Mouse (Mus musculus) liver, embryonic 14.5 days (tissue): Measurements from ENCODE around the gene Trap1. TPM values are rescaled to one million over a fixed set of nuclear protein-coding genes. Genes with fewer than 3 reads are reported as not detected.
A peak's percentile ranks its signal among the peaks of the same experiment; 100 is the strongest.

Experiments used
- ATAC-seq: fragments of 200-750 bp; cut with Nextera tagmentation; 2 replicates; pipeline ENCODE4 v1.8.0; 2017; ENCODE audit warnings: moderate number of reproducible peaks, mild to moderate bottlenecking, moderate library complexity; ENCODE audit not compliant: insufficient read depth
- DNase-seq, 3 experiments: peaks; one replicate each; pipeline ENCODE4 v3.0.0-alpha.2; 2012 to 2013; ENCODE audit warnings: low read depth in 3 of 3, low spot score in 3 of 3
- H3K27ac ChIP-seq: fragments of 300-500 bp; sonication (generic); 2 replicates; pipeline ENCODE4 v1.5.1; 2014; ENCODE audit warnings: moderate library complexity, mild to moderate bottlenecking, control low read depth, inconsistent platforms
- H3K27me3 ChIP-seq: fragments of 300-500 bp; sonication (generic); 2 replicates; pipeline ENCODE4 v1.6.1; 2014; ENCODE audit warnings: mild to moderate bottlenecking, low read length, moderate library complexity; ENCODE audit not compliant: control insufficient read depth, insufficient read depth
- H3K36me3 ChIP-seq: fragments of 300-500 bp; sonication (generic); replicated peaks from 2 replicates; pipeline ENCODE4 v1.6.1; 2014; ENCODE audit warnings: low read depth; ENCODE audit not compliant: control insufficient read depth, insufficient read depth
- H3K4me1 ChIP-seq, 2 experiments: fragments of 200-500 bp in 1 of 2; fragments of 300-500 bp in 1 of 2; sonication (generic) in 1 of 2; replicated peaks; 2 replicates each; pipeline ENCODE4 v1.6.1; 2012 to 2014; ENCODE audit warnings: antibody characterized with exemption in 1 of 2, inconsistent platforms in 1 of 2, low read length in 1 of 2; ENCODE audit not compliant: control insufficient read depth in 2 of 2, insufficient read depth in 2 of 2
- H3K4me2 ChIP-seq: fragments of 300-500 bp; sonication (generic); 2 replicates; pipeline ENCODE4 v1.6.1; 2014; ENCODE audit warnings: low read depth, mild to moderate bottlenecking, control low read depth, moderate library complexity
- H3K4me3 ChIP-seq, 2 experiments: fragments of 200-500 bp in 1 of 2; fragments of 300-500 bp in 1 of 2; sonication (generic) in 1 of 2; 2 replicates each; pipeline ENCODE4 v1.5.1; 2012 to 2014; ENCODE audit warnings: low read depth in 2 of 2, low read length in 2 of 2, mild to moderate bottlenecking in 2 of 2, control low read depth in 1 of 2, inconsistent platforms in 1 of 2, moderate library complexity in 1 of 2; ENCODE audit not compliant: insufficient read depth in 1 of 2
- H3K9ac ChIP-seq: fragments of 300-500 bp; sonication (generic); replicated peaks from 2 replicates; pipeline ENCODE4 v1.6.1; 2014; ENCODE audit warnings: mild to moderate bottlenecking, control low read depth, moderate library complexity
- H3K9me3 ChIP-seq: fragments of 300-500 bp; sonication (generic); 2 replicates; pipeline ENCODE4 v1.6.1; 2016; ENCODE audit warnings: low read length, mixed read lengths; ENCODE audit not compliant: control insufficient read depth
- CTCF ChIP-seq: IDR thresholded peaks from 2 replicates; pipeline ENCODE4 v1.5.1; 2016; ENCODE audit warnings: antibody characterized with exemption, low read depth, control low read depth
- EP300 ChIP-seq: IDR thresholded peaks from 2 replicates; pipeline ENCODE4 v1.6.1; 2016; ENCODE audit warnings: antibody characterized with exemption, low read depth
- WGBS: fragments of 180-500 bp; shearing (Covaris S2); extraction: QIAGEN DNeasy Blood & Tissue Kit; methylation state at CpG from one replicate; pipeline ENCODE4 v1.1.7; 2014; ENCODE audit not compliant: insufficient replicate concordance; 5-methylcytosine and 5-hydroxymethylcytosine counted together
- microRNA-seq: library from miRNA; unstranded; fragments of <30 nt; microRNA quantifications from one replicate; pipeline ENCODE4, GENCODE M21; 2016
- polyA plus RNA-seq, 2 experiments: library from polyadenylated mRNA; depleted of rRNA in 1 of 2; stranded (reverse) in 1 of 2; unstranded in 1 of 2; fragments of >200 nt; fragmentation: Nextera tagmentation in 1 of 2; extraction: Ambion mirVana in 1 of 2; gene quantifications; 2 replicates each; pipeline versions ENCODE4 v1.2.1 to v1.2.3; 2012 to 2014

The Trap1 gene
- polyA plus RNA-seq, 2 experiments: 65.9 to 78.5 TPM

DNA sequence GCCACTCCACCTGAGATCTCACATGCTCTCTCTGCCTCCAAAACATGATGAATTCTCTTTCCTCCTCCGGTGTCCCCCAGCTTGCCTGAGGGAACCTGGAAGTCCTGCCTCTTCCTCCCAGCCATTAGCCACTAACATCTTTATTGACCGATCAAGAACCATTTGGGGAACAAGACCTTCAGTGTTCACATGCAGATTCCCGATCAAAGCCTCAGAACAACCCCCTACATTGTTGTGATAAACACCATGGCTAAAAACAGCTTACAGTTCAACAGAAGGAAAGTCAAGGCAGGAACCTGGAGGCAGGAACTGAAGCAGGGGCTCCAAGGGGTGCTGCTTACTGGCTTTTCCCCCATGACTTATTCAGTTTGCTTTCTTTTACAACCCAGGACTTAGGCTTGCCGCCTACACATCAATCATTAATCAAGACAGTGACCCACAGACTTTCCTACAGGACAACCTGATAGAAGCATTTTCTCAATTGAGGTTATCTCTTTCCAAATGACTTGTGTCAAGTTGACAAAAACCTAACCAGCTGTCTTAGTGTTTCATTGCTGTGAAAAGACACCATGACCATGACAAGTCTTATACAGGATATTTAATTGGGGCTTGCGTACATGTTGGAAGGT is 63.5 kb downstream of the Trap1 start:
- no peak overlapping the region for H3K9ac ChIP-seq
- no peak overlapping the region for H3K27ac ChIP-seq
- DNase-seq (no peak), ATAC-seq (no peak)
- H3K4me3 ChIP-seq: no peak overlapping the region
- H3K27me3 ChIP-seq: no peaks in the 10 kb centered on the region
- H3K4me1 ChIP-seq: peaks cover 10 to 17% of the 10 kb centered on the region in 2 experiments
- H3K9me3 ChIP-seq: no peaks in the 10 kb centered on the region
- 72% methylated on average over 5 of the region's 5 CpGs for WGBS
- no peak overlapping the region for H3K4me2 ChIP-seq
- TF ChIP-seq EP300 (no peak), CTCF (no peak)
- H3K36me3 ChIP-seq: no peaks in the 10 kb centered on the region

DNA sequence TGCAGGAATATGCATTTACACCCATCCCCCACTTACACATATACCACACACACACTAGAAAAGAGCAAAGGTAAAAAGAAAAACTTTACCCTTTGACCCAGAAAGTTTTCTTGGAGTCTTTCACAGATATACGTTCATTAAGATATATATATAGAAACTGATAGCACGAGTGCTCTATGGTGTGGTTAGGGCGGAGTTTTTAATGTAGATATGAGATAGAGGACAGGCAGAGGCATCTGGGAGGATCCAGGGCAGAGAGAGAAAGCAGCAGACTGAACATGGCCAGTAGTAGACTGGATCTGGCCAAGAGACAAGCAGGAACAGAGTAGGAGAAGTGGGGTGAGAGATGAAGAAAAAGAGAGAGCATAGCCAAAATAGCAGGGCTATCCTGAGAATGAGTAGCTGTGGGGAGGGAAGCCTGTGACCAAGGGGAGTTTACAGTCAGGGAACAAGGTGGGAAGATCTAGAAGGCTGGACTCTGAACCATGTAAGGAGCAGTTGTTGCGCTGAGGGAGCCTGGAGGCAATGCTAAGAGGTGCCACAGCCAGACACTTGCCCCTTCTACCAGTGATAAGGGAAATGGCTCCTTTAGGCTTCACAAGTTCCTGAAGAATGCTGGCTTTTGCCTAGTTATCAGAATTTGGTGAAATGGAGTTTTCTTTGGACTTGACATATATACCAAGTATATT is 64.6 kb downstream of the Trap1 start:
- H3K9ac ChIP-seq: peak overlapping the region; percentile 42; the same call in 1 of the 2 replicates
- WGBS: 20% methylated on average over 4 of the region's 4 CpGs
- peak; percentile 94 for ATAC-seq

DNA sequence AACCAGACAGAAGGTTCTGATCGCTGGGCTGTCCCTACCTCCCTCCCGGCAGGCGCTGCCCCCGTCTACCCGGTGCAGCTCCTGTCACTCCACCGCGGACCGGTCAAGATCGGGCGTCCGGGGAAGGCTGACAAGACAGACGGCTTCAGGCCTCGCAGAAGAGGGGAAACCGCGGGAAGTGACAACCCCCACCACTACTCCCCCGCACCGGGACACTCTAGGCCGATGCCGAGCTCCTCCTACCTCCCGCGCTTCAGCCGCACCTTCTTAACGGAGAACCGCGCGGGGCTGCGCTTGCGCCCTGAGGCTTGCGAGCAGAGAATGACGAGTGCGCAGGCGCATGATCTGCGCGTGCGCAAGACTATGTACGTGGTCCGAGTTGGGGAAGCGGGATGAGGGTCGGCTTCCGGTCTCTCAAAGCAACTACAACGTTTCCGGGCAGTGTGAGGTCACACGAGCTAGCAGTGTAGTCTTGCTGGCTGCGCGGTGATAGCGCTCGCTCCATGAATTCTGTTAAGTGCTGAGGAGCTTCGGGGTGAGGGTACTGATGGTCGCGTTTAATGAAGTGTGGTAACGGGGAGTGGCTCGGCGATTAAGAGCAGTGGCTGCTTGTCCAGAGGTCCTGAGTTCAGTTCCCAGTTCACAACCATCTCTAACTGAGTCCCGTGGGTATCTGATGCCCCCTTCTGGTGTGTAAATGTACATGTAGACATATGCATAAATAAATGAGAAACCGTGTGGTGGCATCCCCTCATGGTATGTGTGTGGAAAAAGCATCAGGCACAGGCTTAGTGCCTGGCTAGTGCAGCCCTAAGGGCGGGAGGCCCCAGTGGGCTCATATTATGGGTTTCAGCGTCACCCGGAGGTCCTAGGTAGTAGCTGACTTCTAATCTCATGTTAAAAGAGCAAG is 73.9 kb downstream of the Trap1 start, which contains the start of gene Slx4:
Gene Slx4, minus strand, starts transcription at position 282 of the 910 bp plus-strand sequence.
- Histone ChIP-seq H3K9me3 (no peaks in the 10 kb centered on the region), H3K4me3 (peak within 1 kb of the TSS; percentile 80 to 94), H3K4me1 (peaks cover 12 to 15% of the 10 kb centered on the region in 2 experiments), H3K36me3 (peaks cover 18% of the 10 kb centered on the region), H3K27ac (peak within 1 kb of the TSS; percentile 76), H3K9ac (peak within 1 kb of the TSS; percentile 76), H3K27me3 (no peaks in the 10 kb centered on the region), H3K4me2 (peak within 1 kb of the TSS; percentile 71)
- peak; percentile 65 for TF ChIP-seq CTCF
- no peak for TF ChIP-seq EP300
- WGBS: 1% methylated on average over 58 of the region's 58 CpGs
- DNase-seq (peak; percentile 92 to 96 (median 94)), ATAC-seq (peak; percentile 95)

More for the DNA sequence above, 64.6 kb downstream of the Trap1 start:
- no peaks in the 10 kb centered on the region for H3K9me3 ChIP-seq
- no peaks in the 10 kb centered on the region for H3K27me3 ChIP-seq
- peak in 1 of 3 experiments; percentile 41 for DNase-seq
- no peaks in the 10 kb centered on the region for H3K36me3 ChIP-seq
- peak overlapping the region; percentile 40 for H3K27ac ChIP-seq
- H3K4me2 ChIP-seq: peak overlapping the region; percentile 23
- H3K4me1 ChIP-seq: peaks cover 10 to 17% of the 10 kb centered on the region in 2 experiments
- no peak for TF ChIP-seq EP300
- no peak for TF ChIP-seq CTCF
- H3K4me3 ChIP-seq: no peak overlapping the region

Small RNA genes lying within 50 kb of the gene (microRNA-seq; reads per million reads assigned to microRNA genes)
- not detected for gene Gm23413

Other genes starting within 250 kb of the Trap1 start
- gene Olfr15, start 246.9 kb downstream of the Trap1 start, polyA plus RNA-seq (2012; rRNA removed): not detected in 2 replicates
- gene Olfr15, start 246.9 kb downstream of the Trap1 start, polyA plus RNA-seq (2014; fragmentation: Nextera tagmentation; extraction: Ambion mirVana): not detected in 2 replicates
- gene Zfp174, start 230.6 kb downstream of the Trap1 start, polyA plus RNA-seq (2012; rRNA removed): 0.34 and 0.35 TPM in 2 replicates
- 0.22 and 0.27 TPM in 2 replicates for gene Zfp174, start 230.6 kb downstream of the Trap1 start, polyA plus RNA-seq (2014; fragmentation: Nextera tagmentation; extraction: Ambion mirVana)
- gene Naa60, start 205.5 kb downstream of the Trap1 start, polyA plus RNA-seq (2012; rRNA removed): 14.9 and 15.5 TPM in 2 replicates
- 19.3 and 20.4 TPM in 2 replicates for gene Naa60, start 205.5 kb downstream of the Trap1 start, polyA plus RNA-seq (2014; fragmentation: Nextera tagmentation; extraction: Ambion mirVana)
- 1.6 and 2.0 TPM in 2 replicates for gene Zfp597, start 193.3 kb downstream of the Trap1 start, polyA plus RNA-seq (2012; rRNA removed)
- gene Zfp597, start 193.3 kb downstream of the Trap1 start, polyA plus RNA-seq (2014; fragmentation: Nextera tagmentation; extraction: Ambion mirVana): 1.4 and 2.0 TPM in 2 replicates
- 0.17 and 0.26 TPM in 2 replicates for gene Gm20695, start 193.2 kb downstream of the Trap1 start, polyA plus RNA-seq (2012; rRNA removed)
- gene Gm20695, start 193.2 kb downstream of the Trap1 start, polyA plus RNA-seq (2014; fragmentation: Nextera tagmentation; extraction: Ambion mirVana): 0.46 and 0.75 TPM in 2 replicates
- gene 1700037C18Rik, start 169.1 kb downstream of the Trap1 start, polyA plus RNA-seq (2012; rRNA removed): 0.75 and 1.4 TPM in 2 replicates
- gene 1700037C18Rik, start 169.1 kb downstream of the Trap1 start, polyA plus RNA-seq (2014; fragmentation: Nextera tagmentation; extraction: Ambion mirVana): 1.6 and 2.4 TPM in 2 replicates
- 2.5 and 5.6 TPM in 2 replicates for gene Cluap1, start 169.0 kb downstream of the Trap1 start, polyA plus RNA-seq (2012; rRNA removed)
- gene Cluap1, start 169.0 kb downstream of the Trap1 start, polyA plus RNA-seq (2014; fragmentation: Nextera tagmentation; extraction: Ambion mirVana): 8.4 and 9.2 TPM in 2 replicates
- gene Nlrc3, start 101.2 kb downstream of the Trap1 start, polyA plus RNA-seq (2012; rRNA removed): 0.32 and 0.33 TPM in 2 replicates
- gene Nlrc3, start 101.2 kb downstream of the Trap1 start, polyA plus RNA-seq (2014; fragmentation: Nextera tagmentation; extraction: Ambion mirVana): 0.05 and 0.09 TPM in 2 replicates
- gene Slx4, start 74.1 kb downstream of the Trap1 start, polyA plus RNA-seq (2012; rRNA removed): 13.1 and 15.0 TPM in 2 replicates
- gene Slx4, start 74.1 kb downstream of the Trap1 start, polyA plus RNA-seq (2014; fragmentation: Nextera tagmentation; extraction: Ambion mirVana): 7.6 and 11.1 TPM in 2 replicates
- not detected in 2 replicates for gene Dnase1, start 40.9 kb downstream of the Trap1 start, polyA plus RNA-seq (2012; rRNA removed)
- gene Dnase1, start 40.9 kb downstream of the Trap1 start, polyA plus RNA-seq (2014; fragmentation: Nextera tagmentation; extraction: Ambion mirVana): 0.76 and 0.86 TPM in 2 replicates
- gene Crebbp, start 136.2 kb upstream of the Trap1 start, polyA plus RNA-seq (2012; rRNA removed): 3.1 and 3.6 TPM in 2 replicates
- gene Crebbp, start 136.2 kb upstream of the Trap1 start, polyA plus RNA-seq (2014; fragmentation: Nextera tagmentation; extraction: Ambion mirVana): 7.0 and 8.9 TPM in 2 replicates